Mouse (Mus musculus) limb, embryonic 13.5 days (tissue): ENCODE measurements around the gene Hoxd9. TPM values are rescaled to one million over a fixed set of nuclear protein-coding genes. Genes with fewer than 3 reads are reported as not detected.

Experiments used
- ATAC-seq: fragments of 200-750 bp; cut with Nextera tagmentation; 2 replicates; pipeline ENCODE4 v1.8.0; 2017; ENCODE audit warnings: low read depth, moderate number of reproducible peaks, moderate TSS enrichment; ENCODE audit not compliant: low FRiP score
- H3K27ac ChIP-seq: fragments of 300-500 bp; sonication (generic); 2 replicates; pipeline ENCODE4 v1.5.1; 2015; ENCODE audit warnings: inconsistent platforms, mild to moderate bottlenecking, moderate library complexity
- H3K27me3 ChIP-seq: fragments of 300-500 bp; sonication (generic); 2 replicates; pipeline ENCODE4 v1.6.1; 2015; ENCODE audit warnings: mild to moderate bottlenecking, inconsistent platforms
- H3K36me3 ChIP-seq: fragments of 300-500 bp; sonication (generic); 2 replicates; pipeline ENCODE4 v1.6.1; 2015; ENCODE audit warnings: inconsistent platforms, mild to moderate bottlenecking, moderate library complexity
- H3K4me1 ChIP-seq: fragments of 300-500 bp; sonication (generic); 2 replicates; pipeline ENCODE4 v1.6.1; 2015; ENCODE audit warnings: inconsistent platforms
- H3K4me2 ChIP-seq: fragments of 300-500 bp; sonication (generic); replicated peaks from 2 replicates; pipeline ENCODE4 v1.6.1; 2015; ENCODE audit warnings: inconsistent platforms, mild to moderate bottlenecking, moderate library complexity
- H3K4me3 ChIP-seq: fragments of 300-500 bp; sonication (generic); 2 replicates; pipeline ENCODE4 v1.5.1; 2015; ENCODE audit warnings: moderate library complexity, mild to moderate bottlenecking, inconsistent platforms
- H3K9ac ChIP-seq: fragments of 300-500 bp; sonication (generic); 2 replicates; pipeline ENCODE4 v1.6.1; 2015; ENCODE audit warnings: mild to moderate bottlenecking, inconsistent platforms
- H3K9me3 ChIP-seq: fragments of 300-500 bp; sonication (generic); 2 replicates; pipeline ENCODE4 v1.6.1; 2016; ENCODE audit warnings: inconsistent platforms
- WGBS: fragments of 180-500 bp; shearing (Covaris S2); methylation state at CpG from one replicate; pipeline ENCODE4 v1.1.7; 2015; 5-methylcytosine and 5-hydroxymethylcytosine counted together
- polyA plus RNA-seq: library from polyadenylated mRNA; unstranded; fragments of >200 nt; fragmentation: Nextera tagmentation; extraction: Ambion mirVana; gene quantifications from 2 replicates; pipeline ENCODE4 v1.2.1, GENCODE M21; 2015

Hoxd9 gene
- polyA plus RNA-seq, 1 experiment from 2014 or later: 10.9 TPM

DNA sequence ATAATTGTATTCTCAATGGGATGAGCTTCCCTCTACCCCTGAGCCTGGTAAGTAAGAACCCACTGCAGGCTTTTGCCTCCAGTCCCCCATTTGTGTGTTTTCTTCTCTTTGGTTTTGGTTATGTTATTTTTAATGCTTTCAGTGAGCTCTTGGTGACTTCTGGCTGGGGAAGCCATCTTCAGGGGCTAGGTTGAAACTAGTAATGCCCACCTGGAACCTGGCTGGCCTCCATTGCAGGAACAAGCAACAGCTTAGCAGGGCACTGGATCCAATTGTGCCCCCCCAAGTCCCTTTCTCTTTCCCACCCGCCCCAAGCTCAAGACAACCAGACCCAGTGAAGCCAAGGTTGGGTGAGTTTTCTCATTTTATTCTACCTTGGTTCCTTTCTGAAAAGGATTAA lies 2.1 kb upstream of the Hoxd9 start:
- no peaks in the 10 kb centered on the region for H3K9me3 ChIP-seq
- no peak for ATAC-seq
- peak overlapping the region; percentile 90 for H3K9ac ChIP-seq
- H3K27me3 ChIP-seq: peaks cover 62% of the 10 kb centered on the region
- H3K4me2 ChIP-seq: peak overlapping the region; percentile 91
- peak overlapping the region; percentile 81 for H3K27ac ChIP-seq
- 24% methylated on average over 1 of the region's 1 CpGs for WGBS
- peaks cover 72% of the 10 kb centered on the region for H3K4me1 ChIP-seq
- H3K36me3 ChIP-seq: peaks cover 13% of the 10 kb centered on the region; the same call in 1 of the 2 replicates
- peak overlapping the region; percentile 60 for H3K4me3 ChIP-seq

DNA sequence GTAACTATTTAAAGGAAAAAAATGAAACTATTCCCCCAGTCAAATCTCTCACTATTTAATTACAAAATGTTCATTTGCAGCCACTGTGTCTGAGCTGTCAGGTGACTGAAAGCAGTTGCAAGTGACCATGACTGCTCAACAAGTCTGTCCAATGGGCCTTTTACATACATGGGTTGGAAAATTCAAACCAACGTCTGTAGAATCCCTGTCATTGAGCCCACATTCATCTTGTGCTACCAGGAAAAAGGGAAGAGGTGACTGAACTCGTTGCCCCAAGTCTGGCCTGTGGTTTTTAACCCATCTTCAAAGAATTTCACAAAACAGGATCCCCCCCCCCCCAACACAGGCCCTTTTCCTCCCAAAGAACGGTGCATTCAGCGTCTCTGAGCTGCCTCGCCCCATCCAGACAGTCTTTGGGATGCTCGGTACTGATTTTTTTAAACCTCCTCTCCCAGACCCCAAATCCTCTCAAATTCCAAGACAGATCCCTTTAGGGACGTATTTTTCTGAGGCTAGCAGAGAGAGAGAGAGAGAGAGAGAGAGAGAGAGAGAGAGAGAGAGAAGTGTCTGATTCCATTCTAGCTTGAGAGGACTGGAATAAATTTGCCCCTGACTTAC lies 1.6 kb upstream of the Hoxd9 start:
- peak overlapping the region; percentile 81 for H3K27ac ChIP-seq
- H3K9me3 ChIP-seq: no peaks in the 10 kb centered on the region
- H3K4me1 ChIP-seq: peaks cover 78% of the 10 kb centered on the region
- H3K27me3 ChIP-seq: peaks cover 67% of the 10 kb centered on the region
- peak overlapping the region; percentile 91 for H3K4me2 ChIP-seq
- peak overlapping the region; percentile 60 for H3K4me3 ChIP-seq
- peaks cover 13% of the 10 kb centered on the region; the same call in 1 of the 2 replicates for H3K36me3 ChIP-seq
- ATAC-seq: no peak
- peak overlapping the region; percentile 90 for H3K9ac ChIP-seq
- WGBS: 18% methylated on average over 7 of the region's 7 CpGs

DNA sequence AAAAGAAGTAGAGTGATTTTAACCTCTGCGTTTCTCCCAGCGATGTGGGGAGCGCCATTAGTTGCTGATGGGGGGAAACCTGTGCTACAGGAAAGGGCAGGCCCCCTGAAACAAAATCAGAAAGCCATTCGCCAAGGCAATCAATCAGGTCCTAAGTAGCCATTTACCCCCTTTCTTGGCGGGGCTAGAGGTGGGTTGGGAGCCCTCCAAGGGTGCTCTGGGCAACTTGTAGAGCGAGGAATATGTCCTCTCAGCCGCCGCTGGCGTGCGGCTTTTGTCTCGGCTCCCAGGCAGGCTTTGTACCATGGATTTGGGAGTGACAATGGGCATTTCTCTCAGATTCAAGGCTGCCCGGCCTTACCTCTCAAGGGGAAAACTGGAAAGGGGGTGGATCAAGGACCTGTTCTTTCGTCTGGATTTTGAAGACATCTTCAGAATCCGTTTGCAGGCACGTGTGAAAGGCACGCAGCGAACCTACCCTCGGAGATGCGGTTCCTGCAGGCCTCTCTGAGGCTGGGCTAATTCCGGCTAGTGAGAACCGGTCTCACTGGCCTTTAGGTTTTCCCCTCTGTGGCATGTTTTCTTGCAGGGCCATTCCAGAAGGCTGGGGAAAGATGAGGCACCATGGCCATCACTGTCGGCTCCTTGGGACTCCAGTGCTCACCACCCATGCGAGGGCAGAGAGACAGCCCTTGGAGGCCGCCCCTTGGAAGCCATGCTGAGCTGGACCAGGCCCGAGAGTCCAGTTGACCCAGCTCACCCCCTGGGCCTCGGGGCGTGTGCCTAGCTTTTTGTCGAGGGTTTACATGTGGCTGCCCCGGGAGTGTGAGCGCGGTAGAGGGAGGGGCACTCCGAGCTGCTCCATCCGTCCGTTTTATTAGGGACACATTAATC lies 838 bp upstream of the Hoxd9 start:
- Histone ChIP-seq H3K4me1 (peaks cover 74% of the 10 kb centered on the region), H3K4me2 (peak overlapping the region; percentile 91), H3K9ac (peak overlapping the region; percentile 90), H3K4me3 (peak overlapping the region; percentile 60), H3K36me3 (peaks cover 13% of the 10 kb centered on the region; the same call in 1 of the 2 replicates), H3K9me3 (no peaks in the 10 kb centered on the region), H3K27me3 (peaks cover 68% of the 10 kb centered on the region), H3K27ac (peak overlapping the region; percentile 81)
- WGBS: 10% methylated on average over 34 of the region's 34 CpGs
- ATAC-seq: peak; percentile 34

DNA sequence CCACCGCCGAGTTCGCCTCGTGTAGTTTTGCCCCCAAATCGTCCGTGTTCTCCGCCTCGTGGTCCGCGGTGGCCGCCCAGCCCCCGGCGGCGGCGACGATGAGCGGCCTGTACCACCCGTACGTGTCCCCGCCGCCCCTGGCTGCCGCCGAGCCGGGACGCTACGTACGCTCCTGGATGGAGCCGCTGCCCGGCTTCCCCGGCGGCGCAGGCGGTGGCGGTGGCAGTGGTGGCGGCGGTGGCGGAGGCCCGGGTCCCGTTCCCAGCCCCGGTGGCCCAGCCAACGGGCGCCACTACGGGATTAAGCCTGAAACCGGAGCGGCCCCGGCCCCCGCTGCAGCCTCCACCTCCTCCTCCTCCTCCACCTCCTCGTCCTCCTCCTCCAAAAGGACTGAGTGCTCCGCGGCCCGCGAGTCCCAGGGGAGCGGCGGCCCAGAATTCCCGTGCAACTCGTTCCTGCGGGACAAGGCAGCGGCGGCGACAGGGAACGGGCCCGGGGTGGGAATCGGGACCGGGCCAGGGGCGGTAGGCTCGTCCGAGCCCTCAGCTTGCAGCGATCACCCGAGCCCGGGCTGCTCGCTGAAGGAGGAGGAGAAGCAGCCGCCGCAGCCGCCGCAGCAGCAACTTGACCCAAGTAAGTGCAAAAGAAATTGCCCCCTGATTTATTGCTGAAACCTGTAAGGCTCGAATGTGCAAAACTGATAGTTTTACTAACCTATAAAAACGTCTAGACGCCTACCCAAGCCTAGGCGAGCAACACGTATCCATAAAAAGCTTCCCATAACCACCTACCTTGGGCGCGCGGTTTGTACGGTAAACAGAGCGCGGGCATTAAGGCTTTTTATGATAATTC lies 900 bp downstream of the Hoxd9 start:
- peaks cover 67% of the 10 kb centered on the region for H3K27me3 ChIP-seq
- peak overlapping the region; percentile 87 for H3K27ac ChIP-seq
- under 1% methylated on average over 71 of the region's 86 CpGs for WGBS
- H3K4me2 ChIP-seq: peak overlapping the region; percentile 91
- H3K36me3 ChIP-seq: no peaks in the 10 kb centered on the region
- H3K9ac ChIP-seq: peak overlapping the region; percentile 90
- no peaks in the 10 kb centered on the region for H3K9me3 ChIP-seq
- peaks cover 60% of the 10 kb centered on the region for H3K4me1 ChIP-seq
- ATAC-seq: 0 out of 2 replicates have a peak, but pooled peaks have one; percentile 21
- H3K4me3 ChIP-seq: peak overlapping the region; percentile 60

DNA sequence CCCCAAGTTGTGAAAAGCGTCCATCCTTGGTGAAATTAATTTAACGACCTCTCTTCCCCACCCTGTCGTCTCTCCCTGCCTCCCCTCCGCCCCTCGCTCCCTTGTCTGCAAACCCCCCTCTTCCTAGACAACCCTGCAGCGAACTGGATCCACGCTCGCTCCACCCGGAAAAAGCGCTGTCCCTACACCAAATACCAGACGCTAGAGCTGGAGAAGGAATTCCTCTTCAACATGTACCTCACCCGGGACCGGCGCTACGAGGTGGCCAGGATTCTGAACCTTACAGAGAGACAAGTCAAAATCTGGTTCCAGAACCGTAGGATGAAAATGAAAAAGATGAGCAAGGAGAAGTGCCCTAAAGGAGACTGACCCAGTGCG lies 1.5 kb downstream of the Hoxd9 start:
- no peaks in the 10 kb centered on the region for H3K36me3 ChIP-seq
- peak overlapping the region; percentile 60 for H3K4me3 ChIP-seq
- H3K4me1 ChIP-seq: peaks cover 64% of the 10 kb centered on the region
- WGBS: 3% methylated on average over 17 of the region's 17 CpGs
- peak overlapping the region; percentile 91 for H3K4me2 ChIP-seq
- no peaks in the 10 kb centered on the region for H3K9me3 ChIP-seq
- H3K27ac ChIP-seq: peak overlapping the region; percentile 87; the same call in 1 of the 2 replicates
- H3K9ac ChIP-seq: peak overlapping the region; percentile 90
- H3K27me3 ChIP-seq: peaks cover 69% of the 10 kb centered on the region
- ATAC-seq: no peak

DNA sequence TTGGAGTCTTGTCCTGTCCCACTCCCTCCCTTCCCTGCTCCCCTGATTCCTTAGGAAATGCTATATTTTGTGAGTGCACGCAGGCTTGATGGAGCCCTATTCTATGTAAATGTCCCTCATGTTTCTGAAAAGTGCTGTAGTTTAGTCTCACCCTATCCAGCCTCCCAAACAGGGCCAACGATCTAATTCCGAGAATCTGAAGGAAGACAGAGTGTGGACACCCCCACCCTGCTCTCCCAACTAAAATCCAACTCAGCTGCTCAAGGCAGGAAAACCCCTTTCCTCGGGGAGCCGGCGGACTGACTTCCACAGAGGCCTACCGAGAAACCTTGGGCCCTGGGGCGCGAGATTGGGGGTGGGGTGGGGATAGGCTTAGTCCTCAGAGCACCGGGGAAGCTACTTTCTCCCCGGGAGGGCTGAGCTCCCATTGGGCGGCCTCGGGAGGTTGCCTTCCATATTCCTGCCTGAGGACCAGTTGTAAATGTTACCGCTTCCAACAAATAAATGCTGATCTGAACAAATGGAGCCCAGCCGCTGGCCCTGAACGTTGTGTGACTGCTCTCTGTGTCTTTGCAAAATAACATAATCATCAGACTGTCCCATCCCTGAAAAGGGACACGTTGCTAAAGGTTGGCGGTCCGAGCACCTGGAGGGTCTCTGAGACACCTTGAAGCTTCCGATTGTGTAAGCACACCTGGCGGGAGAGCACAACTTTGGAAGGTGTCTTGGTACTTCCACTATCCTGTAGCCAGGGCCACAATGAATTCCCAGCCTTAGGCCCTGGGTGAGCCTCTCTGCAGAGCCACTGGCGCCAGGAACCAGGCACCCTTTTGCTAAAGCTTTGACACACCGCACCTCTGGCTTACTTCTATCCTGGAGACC lies 2.4 kb downstream of the Hoxd9 start:
- Histone ChIP-seq H3K4me3 (peak overlapping the region; percentile 60), H3K9ac (peak overlapping the region; percentile 90), H3K27me3 (peaks cover 76% of the 10 kb centered on the region), H3K9me3 (no peaks in the 10 kb centered on the region), H3K27ac (peak overlapping the region; percentile 10; the same call in 1 of the 2 replicates), H3K36me3 (no peaks in the 10 kb centered on the region), H3K4me2 (peak overlapping the region; percentile 91), H3K4me1 (peaks cover 64% of the 10 kb centered on the region)
- no peak for ATAC-seq
- WGBS: 16% methylated on average over 23 of the region's 23 CpGs

DNA sequence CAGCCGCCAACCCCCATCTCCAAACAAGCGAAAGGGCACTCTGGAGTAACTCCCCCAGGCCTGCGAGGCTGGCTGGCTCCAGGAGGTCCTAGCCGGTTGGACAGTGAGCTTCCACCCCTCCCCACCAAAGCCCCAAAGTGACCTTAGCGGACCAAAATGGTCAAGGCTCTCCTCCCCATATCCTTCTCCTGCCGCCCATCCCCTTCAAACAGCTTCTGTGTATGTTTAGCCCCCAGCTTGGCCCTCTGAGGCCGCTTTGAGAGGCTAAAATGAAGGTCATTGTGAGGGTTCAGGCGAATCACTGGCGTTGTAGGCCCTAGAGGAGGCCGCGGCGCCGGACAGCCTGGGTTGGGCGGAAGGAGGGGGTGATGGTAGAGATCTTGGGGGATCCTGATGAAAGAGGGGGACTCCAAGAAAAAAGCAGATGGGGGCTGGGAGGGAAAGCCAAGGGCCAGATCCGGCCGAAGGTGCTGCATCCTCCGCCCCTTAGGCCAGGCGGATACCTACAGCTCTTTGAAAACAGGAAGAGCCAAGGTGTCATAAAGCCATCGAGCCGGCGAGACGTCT lies 3.1 kb downstream of the Hoxd9 start:
- H3K4me1 ChIP-seq: peaks cover 59% of the 10 kb centered on the region
- no peaks in the 10 kb centered on the region for H3K36me3 ChIP-seq
- H3K27ac ChIP-seq: peak overlapping the region; percentile 10; the same call in 1 of the 2 replicates
- peaks cover 76% of the 10 kb centered on the region for H3K27me3 ChIP-seq
- H3K4me2 ChIP-seq: peak overlapping the region; percentile 91
- no peaks in the 10 kb centered on the region for H3K9me3 ChIP-seq
- no peak for ATAC-seq
- 13% methylated on average over 22 of the region's 22 CpGs for whole genome bisulfite sequencing
- peak overlapping the region; percentile 60 for H3K4me3 ChIP-seq
- H3K9ac ChIP-seq: peak overlapping the region; percentile 90; the same call in 1 of the 2 replicates

DNA sequence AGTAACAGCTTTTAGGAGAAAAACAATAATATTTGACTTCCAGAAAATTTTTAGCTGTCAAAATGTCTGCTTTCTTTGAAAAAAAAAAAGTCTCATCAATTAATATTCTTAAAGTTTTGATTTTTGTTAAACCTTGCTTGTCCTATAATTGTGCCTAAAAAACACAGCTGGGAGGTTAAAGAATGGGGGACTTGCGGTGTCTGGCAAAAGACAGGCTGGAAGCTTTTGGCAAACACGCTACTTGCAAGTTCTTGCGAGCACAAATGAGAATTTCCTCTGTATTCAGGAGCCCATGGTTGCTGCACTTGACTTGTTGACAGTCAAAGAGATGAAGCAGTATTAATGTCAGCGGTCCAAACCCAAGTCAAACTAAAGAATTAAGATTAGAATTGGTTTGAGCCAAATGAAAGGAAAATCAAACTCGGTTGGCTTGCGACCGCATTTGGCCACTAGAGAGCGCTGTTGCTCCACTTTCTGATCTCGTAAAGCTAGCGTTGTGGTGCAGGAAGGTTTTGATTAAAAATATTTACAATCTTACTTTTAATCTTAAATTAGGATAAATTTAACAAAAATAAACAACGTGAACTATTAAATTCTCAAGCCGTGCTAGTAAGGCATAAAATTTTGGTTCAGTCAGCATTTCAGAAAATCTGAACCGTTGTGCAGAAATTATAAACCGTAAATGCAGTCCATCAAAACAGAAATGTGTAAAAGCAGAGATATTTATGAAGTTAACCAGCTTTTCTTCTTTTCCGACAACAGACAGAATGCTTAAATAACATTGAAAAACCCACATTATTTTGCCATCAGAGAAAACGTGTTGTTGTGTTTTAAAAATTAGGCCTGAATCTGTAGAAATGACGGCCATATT lies 4.7 kb downstream of the Hoxd9 start:
- 8% methylated on average over 17 of the region's 17 CpGs for WGBS
- peak overlapping the region; percentile 43; the same call in 1 of the 2 replicates for H3K4me2 ChIP-seq
- peaks cover 76% of the 10 kb centered on the region for H3K27me3 ChIP-seq

DNA sequence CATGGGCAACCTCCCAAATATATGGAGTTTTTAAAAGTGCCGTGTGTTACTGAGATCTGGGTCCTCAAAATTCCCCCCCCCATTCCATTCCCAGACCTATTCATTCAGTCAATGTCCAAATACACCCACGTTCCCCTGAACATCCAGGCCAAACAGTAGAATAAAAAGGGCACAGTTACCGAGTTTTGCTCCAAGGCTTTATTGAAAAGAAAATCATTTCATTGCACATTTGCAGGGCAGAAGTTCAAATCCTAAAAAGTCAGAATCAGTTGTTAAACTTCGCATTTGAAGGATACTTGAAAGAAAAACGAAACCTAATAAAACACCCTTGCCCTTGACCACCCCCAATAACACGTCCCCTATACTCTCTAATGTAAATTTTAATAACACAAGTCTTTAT lies 5.3 kb downstream of the Hoxd9 start:
- no peak overlapping the region for H3K9ac ChIP-seq
- H3K27me3 ChIP-seq: peaks cover 78% of the 10 kb centered on the region
- no peak for ATAC-seq
- H3K9me3 ChIP-seq: no peaks in the 10 kb centered on the region
- H3K4me1 ChIP-seq: peaks cover 43% of the 10 kb centered on the region
- no peaks in the 10 kb centered on the region for H3K36me3 ChIP-seq
- H3K27ac ChIP-seq: no peak overlapping the region
- no peak overlapping the region for H3K4me3 ChIP-seq
- no peak overlapping the region for H3K4me2 ChIP-seq
- 24% methylated on average over 6 of the region's 6 CpGs for WGBS

More for the DNA sequence above, 4.7 kb downstream of the Hoxd9 start:
- Histone ChIP-seq H3K36me3 (no peaks in the 10 kb centered on the region), H3K4me3 (no peak overlapping the region), H3K9ac (no peak overlapping the region), H3K27ac (no peak overlapping the region), H3K4me1 (peaks cover 47% of the 10 kb centered on the region), H3K9me3 (no peaks in the 10 kb centered on the region)
- no peak for ATAC-seq

DNA sequence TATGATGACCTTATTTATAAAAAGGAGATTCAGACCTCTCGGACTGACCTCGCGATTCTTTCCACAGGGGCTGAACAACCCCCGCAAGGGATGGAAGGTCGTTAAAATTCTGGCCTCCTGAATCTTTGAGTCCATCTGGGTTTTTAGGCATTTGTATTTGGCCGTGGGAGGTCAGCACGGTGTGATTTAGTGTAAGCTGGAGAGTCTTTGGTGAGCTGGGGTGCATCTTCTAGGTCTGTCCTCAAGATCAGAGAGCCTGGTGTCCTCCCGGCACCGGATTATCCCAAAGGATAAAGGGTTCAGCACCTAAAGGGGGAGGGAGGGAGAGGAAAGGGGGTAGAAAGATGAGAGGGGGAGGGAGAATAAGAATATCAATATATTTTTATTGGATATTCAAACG lies 5.8 kb downstream of the Hoxd9 start:
- H3K9me3 ChIP-seq: no peaks in the 10 kb centered on the region
- ATAC-seq: no peak
- no peak overlapping the region for H3K9ac ChIP-seq
- H3K4me3 ChIP-seq: no peak overlapping the region
- no peak overlapping the region; the same call in 1 of the 2 replicates for H3K4me2 ChIP-seq
- H3K36me3 ChIP-seq: no peaks in the 10 kb centered on the region
- WGBS: 17% methylated on average over 10 of the region's 10 CpGs
- peaks cover 43% of the 10 kb centered on the region for H3K4me1 ChIP-seq
- H3K27me3 ChIP-seq: peaks cover 80% of the 10 kb centered on the region
- H3K27ac ChIP-seq: no peak overlapping the region
